Mouse (Mus musculus) hindbrain, embryonic 16.5 days (tissue): ENCODE results near the gene Pex5. TPM values are rescaled to one million over a fixed set of nuclear protein-coding genes. Genes with fewer than 3 reads are reported as not detected.

ENCODE experiments used
- ATAC-seq: fragments of 200-750 bp; cut with Nextera tagmentation; 2 replicates; pipeline ENCODE4 v1.8.0; 2017; ENCODE audit warnings: moderate TSS enrichment, moderate library complexity
- H3K27ac ChIP-seq: fragments of 300-500 bp; sonication (generic); 2 replicates; pipeline ENCODE4 v1.5.1; 2014; ENCODE audit warnings: low read depth, mild to moderate bottlenecking, control low read depth, low read length, moderate library complexity
- H3K27me3 ChIP-seq: fragments of 300-500 bp; sonication (generic); replicated peaks from 2 replicates; pipeline ENCODE4 v1.6.1; 2014; ENCODE audit warnings: low read length; ENCODE audit not compliant: control insufficient read depth, insufficient read depth
- H3K36me3 ChIP-seq: fragments of 300-500 bp; sonication (generic); 2 replicates; pipeline ENCODE4 v1.6.1; 2014; ENCODE audit warnings: mild to moderate bottlenecking, low read length, moderate library complexity, mixed read lengths; ENCODE audit not compliant: control insufficient read depth, insufficient read depth
- H3K4me1 ChIP-seq: fragments of 300-500 bp; sonication (generic); 2 replicates; pipeline ENCODE4 v1.6.1; 2014; ENCODE audit warnings: low read depth, low read length; ENCODE audit not compliant: control insufficient read depth, insufficient read depth
- H3K4me2 ChIP-seq: fragments of 300-500 bp; sonication (generic); 2 replicates; pipeline ENCODE4 v1.6.1; 2014; ENCODE audit warnings: mild to moderate bottlenecking, low read length, control low read depth, moderate library complexity
- H3K4me3 ChIP-seq: fragments of 300-500 bp; sonication (generic); 2 replicates; pipeline ENCODE4 v1.5.1; 2014; ENCODE audit warnings: mild to moderate bottlenecking, low read length, control low read depth, moderate library complexity
- H3K9ac ChIP-seq: fragments of 300-500 bp; sonication (generic); 2 replicates; pipeline ENCODE4 v1.6.1; 2014; ENCODE audit warnings: low read depth, mild to moderate bottlenecking, control low read depth, low read length, moderate library complexity
- H3K9me3 ChIP-seq: fragments of 300-500 bp; sonication (generic); 2 replicates; pipeline ENCODE4 v1.6.1; 2014; ENCODE audit warnings: mild to moderate bottlenecking, low read length, moderate library complexity; ENCODE audit not compliant: control insufficient read depth
- WGBS: fragments of 180-500 bp; shearing (Covaris S2); extraction: QIAGEN DNeasy Blood & Tissue Kit; methylation state at CpG from one replicate; pipeline ENCODE4 v1.1.7; 2014; 5-methylcytosine and 5-hydroxymethylcytosine counted together
- polyA plus RNA-seq: library from polyadenylated mRNA; unstranded; fragments of >200 nt; fragmentation: Nextera tagmentation; extraction: Ambion mirVana; gene quantifications from 2 replicates; pipeline ENCODE4 v1.2.1, GENCODE M21; 2015

The Pex5 gene
- polyA plus RNA-seq, 1 experiment from 2014 or later = 64.4 TPM

- Histone ChIP-seq H3K27me3 (no peaks in the 10 kb centered on the region), H3K27ac (no peak overlapping the region), H3K4me1 (no peaks in the 10 kb centered on the region), H3K36me3 (no peaks in the 10 kb centered on the region), H3K9me3 (no peaks in the 10 kb centered on the region), H3K4me2 (no peak overlapping the region), H3K4me3 (no peak overlapping the region), H3K9ac (no peak overlapping the region)
- peak; percentile 45; the same call in 1 of the 2 replicates for ATAC-seq
- 38% methylated on average over 10 of the region's 10 CpGs for WGBS
Measured at GRCm38 (mm10) chr6:124379331-124379730, 35.5 kb downstream of the Pex5 start.

DNA sequence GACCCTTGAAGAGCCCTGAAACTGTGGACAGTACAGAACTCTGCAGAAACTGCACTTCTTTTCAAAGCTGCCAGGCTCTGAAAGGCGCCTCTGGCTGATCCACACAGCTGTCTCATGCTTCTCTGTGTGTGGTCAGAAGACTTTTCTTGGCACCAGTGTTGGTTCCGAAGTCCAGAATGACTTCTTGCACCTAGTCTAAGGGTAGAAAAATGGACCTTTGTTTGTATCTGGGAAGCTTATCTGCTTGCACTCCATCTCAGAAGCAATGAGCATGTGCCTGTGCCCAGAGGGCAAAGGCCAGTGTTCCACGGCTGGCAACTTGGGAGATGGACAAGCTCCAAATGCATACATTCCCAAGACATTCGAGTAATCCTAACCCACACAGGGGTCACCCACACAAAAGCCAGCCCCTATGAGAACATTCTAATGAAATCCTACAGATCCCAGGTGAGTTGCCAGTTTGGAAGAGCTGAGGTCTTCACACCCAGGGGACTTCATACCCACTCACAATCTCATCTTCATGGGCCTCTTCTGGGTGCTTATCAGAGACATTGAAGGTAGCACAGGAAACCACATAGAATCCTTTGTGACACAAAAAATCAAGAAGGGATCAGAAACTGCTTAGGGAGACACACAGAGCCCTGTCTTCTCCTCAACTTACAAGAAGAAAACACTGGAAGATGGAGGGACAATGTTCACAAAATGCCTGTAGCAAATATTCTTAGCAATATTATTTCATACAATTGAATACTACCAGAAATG, 37.2 kb downstream of the Pex5 start:
- ATAC-seq = no peak
- 76% methylated on average over 4 of the region's 4 CpGs for WGBS
- Histone ChIP-seq H3K9ac (no peak overlapping the region), H3K4me1 (no peaks in the 10 kb centered on the region), H3K36me3 (no peaks in the 10 kb centered on the region), H3K27me3 (no peaks in the 10 kb centered on the region), H3K4me3 (no peak overlapping the region), H3K27ac (no peak overlapping the region), H3K4me2 (no peak overlapping the region), H3K9me3 (no peaks in the 10 kb centered on the region)

GRCm38 (mm10) chr6:124376311-124376710, 38.6 kb downstream of the Pex5 start:
- Histone ChIP-seq H3K27me3 (no peaks in the 10 kb centered on the region), H3K36me3 (no peaks in the 10 kb centered on the region), H3K27ac (no peak overlapping the region), H3K4me2 (no peak overlapping the region), H3K9me3 (no peaks in the 10 kb centered on the region), H3K4me1 (no peaks in the 10 kb centered on the region), H3K4me3 (no peak overlapping the region), H3K9ac (no peak overlapping the region)
- 92% methylated on average over 5 of the region's 5 CpGs for WGBS
- no peak for ATAC-seq

- Histone ChIP-seq H3K9ac (no peak overlapping the region), H3K4me3 (no peak overlapping the region), H3K36me3 (no peaks in the 10 kb centered on the region), H3K9me3 (no peaks in the 10 kb centered on the region), H3K27me3 (no peaks in the 10 kb centered on the region), H3K4me1 (no peaks in the 10 kb centered on the region), H3K4me2 (no peak overlapping the region), H3K27ac (no peak overlapping the region)
- no peak for ATAC-seq
- WGBS = 91% methylated on average over 11 of the region's 11 CpGs
Measured at GRCm38 (mm10) chr6:124375435-124375884, 39.4 kb downstream of the Pex5 start.

- no peak overlapping the region for H3K9ac ChIP-seq
- no peak overlapping the region for H3K4me2 ChIP-seq
- H3K36me3 ChIP-seq = no peaks in the 10 kb centered on the region
- H3K4me1 ChIP-seq = no peaks in the 10 kb centered on the region
- no peaks in the 10 kb centered on the region for H3K9me3 ChIP-seq
- no peak overlapping the region for H3K27ac ChIP-seq
- WGBS = 81% methylated on average over 4 of the region's 4 CpGs
- no peak overlapping the region for H3K4me3 ChIP-seq
- no peaks in the 10 kb centered on the region for H3K27me3 ChIP-seq
- ATAC-seq = no peak
Measured at GRCm38 (mm10) chr6:124374683-124375082, 40.2 kb downstream of the Pex5 start.

- no peaks in the 10 kb centered on the region for H3K4me1 ChIP-seq
- no peak overlapping the region for H3K4me3 ChIP-seq
- no peaks in the 10 kb centered on the region for H3K36me3 ChIP-seq
- H3K4me2 ChIP-seq = no peak overlapping the region
- WGBS = 96% methylated on average over 6 of the region's 6 CpGs
- no peaks in the 10 kb centered on the region for H3K27me3 ChIP-seq
- H3K9me3 ChIP-seq = no peaks in the 10 kb centered on the region
- H3K9ac ChIP-seq = no peak overlapping the region
- no peak overlapping the region for H3K27ac ChIP-seq
- no peak for ATAC-seq
Measured at GRCm38 (mm10) chr6:124373584-124374206, 41.2 kb downstream of the Pex5 start.

- H3K9ac ChIP-seq = no peak overlapping the region
- H3K9me3 ChIP-seq = no peaks in the 10 kb centered on the region
- H3K4me3 ChIP-seq = no peak overlapping the region
- no peaks in the 10 kb centered on the region for H3K36me3 ChIP-seq
- no peak overlapping the region for H3K27ac ChIP-seq
- no peaks in the 10 kb centered on the region for H3K4me1 ChIP-seq
- H3K27me3 ChIP-seq = no peaks in the 10 kb centered on the region
- ATAC-seq = no peak
- no peak overlapping the region for H3K4me2 ChIP-seq
- WGBS = 62% methylated on average over 5 of the region's 5 CpGs
Measured at GRCm38 (mm10) chr6:124364328-124364727, 50.5 kb downstream of the Pex5 start.

DNA sequence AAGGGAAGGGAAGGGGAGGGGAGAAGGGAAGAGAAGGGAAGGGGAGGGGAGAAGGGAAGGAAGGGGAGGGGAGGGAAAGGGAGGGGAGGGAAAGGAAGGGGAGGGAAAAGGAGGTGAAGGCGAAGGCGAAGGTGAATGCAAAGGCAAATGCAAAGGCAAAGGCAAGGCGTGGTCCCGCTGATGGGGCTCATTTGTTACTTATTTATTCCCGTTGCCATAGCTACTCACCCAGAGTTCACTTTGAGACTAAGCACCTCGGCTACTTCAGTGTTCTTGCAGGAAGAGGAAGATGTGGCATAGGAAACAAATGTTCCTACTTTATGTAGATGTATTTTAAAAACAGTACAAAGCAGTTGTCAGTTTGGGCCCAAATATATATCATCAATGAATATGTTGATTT, 54.3 kb downstream of the Pex5 start:
- H3K9ac ChIP-seq = no peak overlapping the region
- H3K36me3 ChIP-seq = no peaks in the 10 kb centered on the region
- H3K4me3 ChIP-seq = no peak overlapping the region
- H3K27me3 ChIP-seq = no peaks in the 10 kb centered on the region
- H3K9me3 ChIP-seq = no peaks in the 10 kb centered on the region
- no peak overlapping the region for H3K27ac ChIP-seq
- H3K4me1 ChIP-seq = no peaks in the 10 kb centered on the region
- no peak overlapping the region for H3K4me2 ChIP-seq
- ATAC-seq = no peak
- WGBS = 50% methylated on average over 6 of the region's 6 CpGs

GRCm38 (mm10) chr6:124358953-124359352, 55.9 kb downstream of the Pex5 start:
- no peaks in the 10 kb centered on the region for H3K9me3 ChIP-seq
- no peaks in the 10 kb centered on the region for H3K4me1 ChIP-seq
- no peak overlapping the region for H3K4me3 ChIP-seq
- 92% methylated on average over 6 of the region's 6 CpGs for WGBS
- no peak overlapping the region for H3K27ac ChIP-seq
- H3K4me2 ChIP-seq = no peak overlapping the region
- ATAC-seq = no peak
- H3K27me3 ChIP-seq = no peaks in the 10 kb centered on the region
- no peak overlapping the region for H3K9ac ChIP-seq
- no peaks in the 10 kb centered on the region for H3K36me3 ChIP-seq
